Mouse (Mus musculus) heart, postnatal 25 days (tissue): ENCODE measurements around the gene Slc6a13. TPM values are rescaled to one million over a fixed set of nuclear protein-coding genes. Genes with fewer than 3 reads are reported as not detected.
"Not testable (repeated sequence)": the region's sequence is repeated elsewhere in the genome, so short reads cannot be mapped to it uniquely, and the experiment has no call there.

ENCODE experiments used
- DNase-seq: peaks from one replicate; pipeline ENCODE4 v3.0.0; 2022; ENCODE audit warnings: low spot score
- intact Hi-C: fragments of 180-260 bp; cut with DNase I; formaldehyde crosslinking; loops from one replicate; pipeline ENCODE4 v1.15.1; 2025
- microRNA-seq: library from miRNA; unstranded; fragments of <30 nt; microRNA quantifications from one replicate; pipeline ENCODE4 v1.2.0, GENCODE M21; 2022
- total RNA-seq, 2 experiments: library from RNA; stranded (reverse); gene quantifications; 2 replicates each; pipeline ENCODE4 v1.2.3; 2021

Slc6a13 gene
- total RNA-seq, 2 experiments from 2014 or later, result 0.21 to 0.28 TPM

DNA sequence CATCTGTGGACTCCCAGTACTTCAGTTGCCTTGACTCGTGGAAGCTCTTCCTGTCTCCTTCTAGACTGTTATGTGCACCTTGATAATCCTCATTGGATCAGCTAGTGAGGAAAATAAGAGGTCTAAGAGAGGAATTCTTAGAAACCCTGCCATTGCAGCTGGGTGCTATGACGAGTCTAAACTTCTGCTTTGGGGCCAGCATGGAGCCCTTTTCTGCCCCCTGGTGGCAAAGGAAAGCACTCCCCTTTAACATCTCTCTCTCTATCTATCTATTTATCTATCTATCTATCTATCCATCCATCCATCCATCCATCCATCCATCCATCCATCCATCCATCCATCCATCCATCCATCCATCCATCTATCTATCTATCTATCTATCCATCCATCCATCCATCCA, 66.5 kb downstream of the Slc6a13 start:
- DNase-seq, result not testable (repeated sequence)
- intact Hi-C loops, result loop anchor here (1.0 to 2.0 kb wide), 2 partner anchors 28 to 94 kb away; no protein-coding TSS in a partner anchor

DNA sequence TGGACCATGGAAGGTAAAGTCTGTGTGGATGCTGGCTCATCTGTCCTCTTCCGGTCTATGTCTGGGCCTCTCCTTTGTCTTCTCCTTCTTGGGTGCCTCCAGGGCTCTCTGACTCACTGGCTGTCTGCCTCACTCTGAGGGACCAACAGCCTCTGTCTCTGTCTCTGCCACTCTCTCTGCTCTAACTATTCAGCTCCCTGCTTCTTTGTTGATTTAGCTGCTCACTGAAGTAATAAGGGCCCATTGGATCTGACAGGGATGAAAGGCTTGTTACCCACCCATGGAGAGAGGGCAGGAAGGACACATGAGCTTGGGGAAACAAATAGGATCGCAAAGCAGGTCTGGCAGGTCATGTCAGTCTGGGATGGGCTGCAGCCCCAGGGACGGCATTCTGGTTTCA, 67.1 kb downstream of the Slc6a13 start:
- intact Hi-C loops, result loop anchor here (2.0 kb wide), 1 partner anchor 28 kb away; no protein-coding TSS in a partner anchor
- DNase-seq, result no peak

DNA sequence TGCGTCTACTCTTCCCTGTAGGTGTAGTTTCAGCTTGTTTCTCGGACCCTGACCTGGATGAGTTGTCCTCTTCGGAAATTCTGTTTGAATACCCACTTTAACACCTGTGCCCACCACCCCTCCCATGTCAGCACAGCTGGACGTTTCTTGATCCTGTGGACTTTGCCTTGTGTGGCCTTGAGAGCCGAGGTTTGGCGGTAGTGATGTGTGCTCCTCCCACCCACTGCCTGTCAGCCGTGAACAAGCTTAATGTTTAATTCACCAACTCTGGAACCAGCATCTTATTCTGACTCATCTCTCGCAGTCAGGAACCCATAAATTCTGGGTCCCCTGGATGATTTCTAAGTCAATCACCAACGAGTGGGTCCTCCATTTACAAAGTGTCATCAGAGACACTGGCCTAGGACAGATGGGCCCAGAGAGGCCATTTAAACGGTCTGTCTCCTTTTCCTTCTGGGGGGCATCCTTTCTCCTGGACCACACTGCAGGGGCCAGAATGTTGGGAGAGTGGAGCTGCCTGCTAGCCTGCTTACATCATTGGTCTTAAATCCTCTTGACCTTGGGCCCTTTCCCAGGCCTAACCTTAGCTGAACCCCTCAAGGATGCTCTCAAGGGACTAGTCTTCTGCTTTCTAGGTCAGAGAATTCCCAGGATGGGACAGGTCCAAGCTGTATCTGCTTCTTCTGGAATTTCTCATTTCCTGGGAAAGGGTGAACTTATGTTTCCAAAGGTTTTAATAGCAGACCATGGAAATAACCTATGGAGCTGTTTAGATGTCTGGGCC, 71.4 kb downstream of the Slc6a13 start:
- intact Hi-C loops, result no loop called here
- no peak for DNase-seq

- DNase-seq, result no peak
Measured at GRCm38 (mm10) chr6:121376159-121376558, 76.1 kb downstream of the Slc6a13 start.

GRCm38 (mm10) chr6:121378256-121378655, 78.2 kb downstream of the Slc6a13 start:
- intact Hi-C loops, result no loop called here
- no peak for DNase-seq

More at GRCm38 (mm10) chr6:121376159-121376558, 76.1 kb downstream of the Slc6a13 start:
- intact Hi-C loops, result no loop called here

DNA sequence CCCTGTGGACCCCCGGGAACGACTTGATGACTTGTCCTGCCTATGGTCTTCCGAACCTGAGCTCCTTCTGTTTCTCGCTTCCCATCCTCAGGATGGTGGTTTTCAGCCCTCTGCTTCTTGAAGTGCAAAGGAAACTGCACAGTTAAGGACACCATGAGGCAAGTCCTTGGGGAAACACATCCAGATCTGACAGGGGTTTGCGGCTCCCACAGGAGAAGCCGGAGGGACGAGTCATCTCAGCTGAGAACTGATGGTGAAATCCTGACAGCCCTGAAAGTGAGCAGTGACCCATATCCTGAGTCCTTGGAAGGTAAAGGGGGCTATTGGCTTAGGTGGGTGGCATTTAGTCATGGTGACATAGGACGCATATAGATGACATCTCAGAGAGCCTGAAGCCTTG, 80.5 kb downstream of the Slc6a13 start:
- no peak for DNase-seq
- intact Hi-C loops, result no loop called here

DNA sequence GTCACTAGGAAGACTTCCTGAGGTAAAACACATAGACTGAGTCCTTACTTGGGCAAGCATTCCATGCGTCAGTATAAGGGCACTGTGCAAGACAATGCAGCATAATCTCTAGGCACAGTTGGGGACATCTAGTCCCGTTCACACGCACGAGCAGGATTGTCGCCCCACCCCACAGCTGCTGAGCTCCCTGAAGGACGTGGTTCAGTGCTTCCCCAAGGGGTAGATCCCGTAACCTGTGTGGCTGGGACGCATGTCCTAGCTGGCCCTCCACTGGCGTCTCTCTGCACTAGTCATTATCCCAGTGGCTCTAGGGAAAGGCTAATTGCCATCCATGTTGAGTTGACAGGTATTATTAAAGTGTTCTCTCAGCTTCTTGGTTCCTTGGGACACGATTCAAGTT, 82.0 kb downstream of the Slc6a13 start:
- no peak for DNase-seq
- intact Hi-C loops, result no loop called here

DNA sequence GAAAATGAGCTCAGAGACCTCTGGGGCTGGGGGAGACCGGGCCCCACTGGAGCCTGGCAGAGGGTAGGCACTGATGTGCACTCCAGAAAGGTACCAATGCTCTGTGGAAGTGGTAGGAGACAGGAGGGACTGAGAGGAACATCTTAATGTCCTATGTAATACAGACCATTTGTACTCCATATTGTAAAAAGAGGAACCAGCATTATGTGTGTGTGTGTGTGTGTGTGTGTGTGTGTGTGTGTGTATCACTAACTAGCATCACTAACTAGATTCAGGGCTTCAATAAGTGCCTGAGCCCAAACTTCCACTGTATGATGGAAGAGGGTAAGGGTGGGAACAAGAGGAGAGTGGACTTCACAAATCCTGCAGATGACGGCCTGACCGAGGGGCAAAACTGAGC, 85.4 kb downstream of the Slc6a13 start:
- no peak for DNase-seq
- intact Hi-C loops, result no loop called here

Small RNA genes within 50 kb of the gene (microRNA-seq; reads per million reads assigned to microRNA genes)
- not detected for gene Gm24855

Other genes with a start within 250 kb of the Slc6a13 start
- 100 to 1,000 TPM; 123 to 140 TPM for gene Mical3, start 169.2 kb upstream of the Slc6a13 start, total RNA-seq
- gene Pex26, start 116.6 kb upstream of the Slc6a13 start, total RNA-seq, result 1 to 10 TPM; 6.9 to 7.1 TPM
- 100 to 1,000 TPM; 162 to 166 TPM for gene Tuba8, start 89.5 kb upstream of the Slc6a13 start, total RNA-seq
- gene Usp18, start 54.3 kb upstream of the Slc6a13 start, total RNA-seq, result 1 to 10 TPM; 1.1 to 1.5 TPM
- under 1 TPM in 1 of 2 experiments, not detected in 1; 0.22 TPM for gene Slc6a12, start 42.8 kb downstream of the Slc6a13 start, total RNA-seq
- under 1 TPM; 0.39 to 0.61 TPM for gene Iqsec3, start 173.5 kb downstream of the Slc6a13 start, total RNA-seq